In the genomic region with DNA sequence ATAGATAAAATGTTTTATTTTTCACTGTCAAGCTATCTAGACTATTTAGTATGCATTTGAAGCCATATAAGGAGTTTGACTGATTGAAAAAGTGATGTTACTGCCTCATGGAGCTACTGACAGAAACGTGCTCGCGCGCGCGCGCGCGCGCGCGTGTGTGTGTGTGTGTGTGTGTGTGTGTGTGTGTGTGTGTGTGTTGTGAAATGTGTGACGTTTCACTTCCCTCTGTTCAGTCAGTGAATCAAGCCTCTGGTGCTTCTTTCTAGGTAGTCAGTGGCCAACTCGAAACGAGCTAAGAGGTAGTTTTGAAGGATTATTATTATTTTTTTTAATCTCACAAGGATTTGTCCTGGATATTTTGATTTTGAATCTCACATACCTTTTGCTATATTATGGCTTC, we compare ENCODE assay signal across 32 mouse cellular contexts.
"Had no signal": no experiment of that assay in that cellular context is flagged by ENCODE, and none has a peak within 500 bp of the region (broad histone marks: within the 10 kb centered on the region; RNA-seq: fewer than 3 reads in every experiment).

No protein-coding gene starts in this region.

- H3K4me1 ChIP-seq: limb, embryonic 10.5 days; limb, embryonic 12.5 days; limb, embryonic 13.5 days; limb, embryonic 15.5 days; liver, embryonic 12.5 days; liver, embryonic 13.5 days; liver, embryonic 15.5 days; lung, embryonic 15.5 days; midbrain, embryonic 10.5 days; midbrain, embryonic 12.5 days; midbrain, embryonic 13.5 days; midbrain, embryonic 15.5 days had no signal

- H3K27ac ChIP-seq: left cerebral cortex, adult 2 months; limb, embryonic 10.5 days; limb, embryonic 12.5 days; limb, embryonic 13.5 days; limb, embryonic 15.5 days; liver, embryonic 12.5 days; liver, embryonic 13.5 days; liver, embryonic 14.5 days; liver, embryonic 15.5 days; lung, embryonic 15.5 days; macrophage; midbrain, embryonic 10.5 days; midbrain, embryonic 12.5 days; midbrain, embryonic 13.5 days; midbrain, embryonic 15.5 days had no signal

- H3K9ac ChIP-seq: limb, embryonic 12.5 days; limb, embryonic 13.5 days; limb, embryonic 15.5 days; liver, embryonic 12.5 days; liver, embryonic 13.5 days; liver, embryonic 14.5 days; liver, embryonic 15.5 days; liver, postnatal 0 days; lung, embryonic 14.5 days; lung, embryonic 15.5 days; midbrain, embryonic 12.5 days; midbrain, embryonic 13.5 days; midbrain, embryonic 15.5 days had no signal

- H3K27me3 ChIP-seq: limb, embryonic 12.5 days; limb, embryonic 13.5 days; limb, embryonic 15.5 days; liver, embryonic 12.5 days; liver, embryonic 13.5 days; liver, embryonic 15.5 days; lung, embryonic 15.5 days; megakaryocyte, embryonic 14.5 days; midbrain, embryonic 12.5 days; midbrain, embryonic 13.5 days; midbrain, embryonic 15.5 days had no signal

- DNase-seq: left cerebral cortex, postnatal 4 days; liver; liver, embryonic 13.5 days; liver, postnatal 0 days; lung, adult 18-20 months; lung, adult 2 months; lung, embryonic 14.5 days; lung, postnatal 10 days; lung, postnatal 14 days; lung, postnatal 36 days; lung, postnatal 4 days; midbrain, embryonic 14.5 days had no signal

- H3K36me3 ChIP-seq: limb, embryonic 12.5 days; limb, embryonic 15.5 days; liver, embryonic 12.5 days; liver, embryonic 13.5 days; liver, embryonic 15.5 days; midbrain, embryonic 15.5 days had no signal

- ATAC-seq: liver, embryonic 12.5 days; liver, postnatal 0 days; lung, postnatal 0 days; midbrain, embryonic 13.5 days; midbrain, embryonic 15.5 days; midbrain, embryonic 16.5 days had no signal

- H3K4me3 ChIP-seq: left cerebral cortex, adult 2 months; limb, embryonic 10.5 days; limb, embryonic 12.5 days; limb, embryonic 13.5 days; limb, embryonic 15.5 days; liver, embryonic 12.5 days; liver, embryonic 13.5 days; liver, embryonic 15.5 days; lung, embryonic 15.5 days; megakaryocyte, embryonic 14.5 days; midbrain, embryonic 10.5 days; midbrain, embryonic 12.5 days; midbrain, embryonic 13.5 days; midbrain, embryonic 15.5 days; myocyte had no signal

- H3K9me3 ChIP-seq: limb, embryonic 10.5 days; limb, embryonic 12.5 days; limb, embryonic 13.5 days; limb, embryonic 15.5 days; liver, embryonic 12.5 days; liver, embryonic 15.5 days; lung, embryonic 15.5 days; midbrain, embryonic 13.5 days; midbrain, embryonic 15.5 days had no signal

- H3K4me2 ChIP-seq: limb, embryonic 12.5 days; limb, embryonic 13.5 days; limb, embryonic 15.5 days; liver, embryonic 11.5 days; liver, embryonic 12.5 days; liver, embryonic 13.5 days; liver, embryonic 15.5 days; lung, embryonic 14.5 days; lung, embryonic 15.5 days; midbrain, embryonic 11.5 days; midbrain, embryonic 12.5 days; midbrain, embryonic 13.5 days; midbrain, embryonic 15.5 days had no signal
